Mouse (Mus musculus): ENCODE data around the gene Sec14l1. TPM values are rescaled to one million over a fixed set of nuclear protein-coding genes. Genes with fewer than 3 reads are reported as not detected.

Sec14l1 gene
- total RNA-seq, 2 experiments from 2014 or later: 10.8 to 12.8 TPM

DNA sequence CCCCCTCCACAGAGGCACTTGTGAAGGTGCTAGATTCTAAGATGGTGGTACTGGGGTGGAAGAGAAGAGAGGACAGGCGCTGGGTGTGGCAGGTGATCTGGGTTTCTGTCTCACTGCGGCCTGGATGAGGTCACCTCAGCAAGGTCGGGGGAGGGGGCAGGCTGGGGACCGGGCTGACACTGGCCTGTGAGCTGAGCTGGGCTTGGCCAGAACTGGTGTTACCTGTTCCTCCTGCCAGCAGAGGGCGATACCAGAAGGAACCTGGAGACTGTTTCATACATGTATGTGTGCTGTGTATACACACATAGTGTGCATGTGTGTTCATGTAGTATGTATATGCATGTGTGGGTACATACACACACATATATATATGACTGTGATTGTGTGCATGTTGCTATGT lies 61.3 kb downstream of the Sec14l1 start:
- ATAC-seq (replicated peaks; ENCODE audit: poor library complexity, severe bottlenecking): peak; percentile 49

DNA sequence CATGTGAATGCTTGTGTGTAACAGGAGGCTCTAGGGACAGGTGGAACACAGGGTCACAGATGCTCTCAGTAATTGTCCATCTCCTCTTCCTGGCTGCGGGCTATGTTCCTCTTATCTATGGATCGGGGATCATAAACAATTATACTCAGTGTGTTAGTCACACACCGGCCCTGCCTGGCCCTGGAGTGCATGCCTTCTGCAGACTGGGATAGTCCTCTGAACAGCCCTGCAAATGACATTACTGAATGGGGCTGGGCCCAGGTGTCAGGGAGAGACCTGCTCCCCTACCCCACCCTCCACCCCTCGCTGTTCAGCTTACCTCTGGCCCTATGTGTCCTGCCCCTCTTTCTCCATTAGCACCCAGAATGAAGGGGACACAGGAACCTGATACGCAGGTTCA lies 61.9 kb downstream of the Sec14l1 start:
- no peak for ATAC-seq (replicated peaks; ENCODE audit: poor library complexity, severe bottlenecking)

DNA sequence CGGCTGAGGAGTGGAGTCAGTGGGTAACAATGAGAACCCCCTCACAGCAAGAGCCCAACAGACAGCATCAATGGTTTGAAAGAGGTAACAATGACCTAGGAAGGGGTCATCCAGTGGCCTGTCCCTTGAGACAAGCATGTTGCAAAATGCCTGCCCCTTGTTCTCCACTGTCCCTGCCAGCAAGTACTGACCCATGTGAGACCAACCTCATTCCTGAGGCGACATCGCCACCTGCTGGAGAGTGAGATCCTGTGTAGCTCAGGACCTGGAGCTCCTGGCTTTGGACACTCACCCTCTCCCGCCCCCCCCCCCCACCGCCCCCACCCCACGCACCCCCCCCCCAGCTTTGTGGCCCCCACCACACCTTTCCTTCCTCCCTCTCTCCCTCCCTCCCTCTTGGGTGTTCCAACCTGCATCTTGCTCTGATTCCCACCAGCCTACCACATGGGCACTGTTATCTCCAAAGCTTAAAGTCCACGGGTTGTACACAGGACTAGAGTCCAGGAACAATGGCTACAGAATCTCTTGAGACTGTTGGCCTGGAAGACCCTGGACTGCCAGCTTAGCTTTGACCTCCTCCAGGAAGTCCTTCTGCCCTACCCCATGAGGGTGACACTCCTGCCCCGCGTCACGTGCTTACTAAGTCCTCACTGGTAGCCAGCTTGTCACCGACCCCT lies 62.5 kb downstream of the Sec14l1 start:
- ATAC-seq (replicated peaks; ENCODE audit: poor library complexity, severe bottlenecking): peak; percentile 66

DNA sequence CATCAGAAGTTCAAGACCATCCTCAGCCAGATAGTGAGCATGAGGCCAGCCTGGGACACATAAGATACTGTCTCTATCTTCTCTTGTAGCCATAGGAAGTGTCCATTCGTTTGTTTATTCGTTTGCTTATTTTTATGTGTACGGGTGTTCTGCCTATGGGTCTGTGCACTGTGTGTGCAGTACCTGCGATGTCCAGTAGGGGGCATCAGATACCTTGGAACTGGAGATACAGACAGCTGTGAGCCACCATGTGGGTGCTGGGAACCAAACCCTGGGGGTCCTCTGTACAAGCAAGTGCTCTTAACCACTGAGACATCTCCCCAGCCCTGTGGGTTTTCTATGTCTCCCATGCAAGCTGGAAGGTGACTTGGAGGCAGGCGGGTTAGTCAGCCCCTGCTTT lies 64.9 kb downstream of the Sec14l1 start:
- no peak for ATAC-seq (replicated peaks; ENCODE audit: poor library complexity, severe bottlenecking)

DNA sequence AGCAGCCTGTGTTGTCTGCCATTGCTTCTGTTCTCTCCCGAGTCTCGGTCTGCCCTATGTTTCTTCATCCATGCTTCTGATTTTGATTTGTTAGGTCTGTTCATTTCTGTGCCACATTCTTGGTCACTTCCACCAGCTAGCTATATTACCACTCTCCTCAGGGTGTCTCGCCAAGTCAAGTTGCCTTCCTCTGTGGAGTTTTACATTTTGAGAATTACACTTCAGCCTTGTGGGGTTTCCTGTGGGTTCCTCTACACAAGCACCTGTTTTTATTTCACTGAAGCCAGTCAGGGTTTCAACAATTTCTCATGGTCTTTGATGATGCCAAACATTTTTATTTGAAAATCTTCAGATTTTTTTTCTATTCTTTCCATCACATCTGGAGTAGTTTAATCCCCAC lies 67.8 kb downstream of the Sec14l1 start:
- no peak for ATAC-seq (replicated peaks; ENCODE audit: poor library complexity, severe bottlenecking)

DNA sequence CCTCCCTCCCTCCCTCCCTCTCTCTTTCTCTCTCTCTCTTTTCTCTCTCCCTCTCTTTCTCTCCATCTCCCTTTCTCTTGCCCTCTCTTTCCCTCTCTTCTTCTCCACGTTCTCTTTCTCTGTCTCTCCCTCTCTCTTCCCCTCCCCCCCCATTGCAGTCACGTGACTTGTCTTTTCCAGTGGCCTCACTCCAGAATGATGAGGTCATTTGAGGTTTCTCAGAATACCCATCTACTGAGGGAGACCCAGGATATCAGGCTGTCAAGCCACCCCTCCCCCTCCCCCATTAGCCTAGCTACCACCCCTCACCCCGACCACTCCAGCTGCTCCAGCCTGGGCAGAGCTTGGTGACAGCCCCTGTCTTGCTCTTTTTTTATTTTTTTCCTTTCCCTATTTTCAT lies 68.3 kb downstream of the Sec14l1 start:
- ATAC-seq (replicated peaks; ENCODE audit: poor library complexity, severe bottlenecking): no peak

DNA sequence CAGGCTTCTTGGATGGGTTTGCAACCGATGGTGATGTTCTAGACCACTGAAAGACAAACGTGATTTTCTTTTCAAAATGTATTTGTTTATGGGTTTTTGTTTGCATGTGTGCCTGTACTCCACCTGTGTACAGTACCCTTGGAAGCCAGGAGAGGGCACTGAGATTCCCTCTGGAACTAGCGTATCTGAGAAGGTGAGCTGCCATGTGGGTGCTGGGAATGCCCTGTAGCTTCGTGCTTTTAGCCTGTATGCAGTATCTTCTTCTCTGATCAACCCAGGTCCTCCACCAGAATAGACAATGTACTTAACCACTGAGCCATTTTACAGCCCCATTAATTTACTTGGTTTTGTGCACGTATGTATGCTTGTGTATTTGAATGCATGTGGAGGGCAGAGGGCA lies 68.9 kb downstream of the Sec14l1 start:
- ATAC-seq (replicated peaks; ENCODE audit: poor library complexity, severe bottlenecking): no peak

DNA sequence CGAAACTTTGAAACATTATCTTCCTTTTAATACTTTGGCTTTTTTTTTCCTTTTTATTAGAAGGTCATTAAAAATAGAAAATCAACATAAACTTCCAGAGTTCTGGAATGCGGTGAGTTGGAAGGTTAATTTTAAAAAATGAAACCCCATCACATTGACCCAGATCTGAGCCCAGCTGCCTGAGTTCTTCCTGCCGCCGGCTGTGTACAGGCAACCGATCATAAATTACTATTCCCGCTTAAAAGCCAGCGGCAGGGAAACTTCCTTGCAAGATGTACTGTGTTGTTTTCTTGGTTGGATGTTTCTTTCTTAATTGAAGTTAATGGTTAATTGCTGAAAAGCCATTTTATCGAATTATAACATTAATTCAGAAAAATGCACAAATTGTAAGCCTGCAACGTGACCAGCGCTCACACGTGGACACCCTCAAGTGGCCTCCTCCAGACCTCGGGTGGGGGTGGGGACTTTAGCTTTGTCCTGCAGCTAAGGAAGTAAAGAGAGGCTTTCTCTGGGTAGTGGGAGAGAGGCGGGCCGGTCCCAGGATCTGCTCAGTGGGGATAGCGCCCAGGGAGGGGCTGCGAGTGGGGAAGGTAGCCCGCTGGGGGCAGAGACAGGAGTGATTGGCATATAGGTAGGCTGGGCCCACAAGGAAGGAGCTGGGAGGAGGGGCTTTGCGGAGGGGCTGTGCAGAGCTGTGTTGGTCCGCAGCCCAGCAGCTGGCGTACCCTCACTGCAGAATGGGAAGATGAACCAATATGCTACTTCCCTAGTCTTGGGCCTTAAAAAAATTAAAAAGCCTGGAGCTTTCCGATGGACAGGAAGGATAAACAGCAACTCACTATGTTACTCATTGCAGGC lies 70.3 kb downstream of the Sec14l1 start:
- no peak for ATAC-seq (replicated peaks; ENCODE audit: poor library complexity, severe bottlenecking)

DNA sequence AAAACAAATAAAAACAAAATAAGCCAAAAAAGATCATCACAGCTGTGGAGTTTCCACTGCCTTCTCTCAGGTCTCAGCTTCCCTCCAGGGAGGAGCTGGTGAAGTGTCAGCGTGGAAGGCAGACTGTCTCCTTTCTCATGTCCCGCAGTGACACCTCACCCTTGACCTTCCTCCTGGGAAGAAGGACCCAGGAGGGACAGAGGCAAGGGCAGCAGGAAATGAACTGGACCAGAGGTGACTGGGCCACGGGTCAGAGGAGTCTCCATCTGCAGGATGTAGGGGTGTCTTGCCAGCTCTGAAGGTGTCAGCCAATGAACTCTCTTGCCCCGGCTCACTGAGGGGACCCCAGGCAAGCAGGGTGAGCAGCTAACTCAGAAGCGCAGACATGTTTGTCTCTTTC lies 76.6 kb downstream of the Sec14l1 start:
- ATAC-seq (replicated peaks; ENCODE audit: poor library complexity, severe bottlenecking): no peak

DNA sequence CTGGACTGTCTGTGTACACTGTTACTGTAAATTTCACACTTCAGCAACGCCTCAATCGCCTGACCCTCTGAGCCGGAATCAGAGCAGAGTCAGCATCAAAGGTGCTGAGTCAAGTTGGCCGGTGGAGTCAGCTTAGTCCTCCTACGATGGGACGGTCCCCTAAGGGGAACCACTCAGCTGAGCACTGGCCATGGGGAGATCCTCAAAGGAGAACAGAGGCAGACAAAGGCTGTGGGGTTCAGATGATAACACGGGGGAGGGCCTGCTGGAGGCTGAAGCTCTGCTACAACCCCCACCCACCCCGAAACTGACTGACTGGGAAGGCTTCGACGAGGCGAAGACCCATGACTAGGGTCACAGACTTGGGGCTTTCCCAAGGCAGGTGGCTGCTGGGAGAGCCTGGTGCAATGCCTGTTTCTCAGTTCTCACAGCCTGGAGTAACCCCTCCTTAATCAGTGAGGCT lies 79.5 kb downstream of the Sec14l1 start:
- ATAC-seq (replicated peaks; ENCODE audit: poor library complexity, severe bottlenecking): peak; percentile 8; the same call in 1 of the 2 replicates

DNA sequence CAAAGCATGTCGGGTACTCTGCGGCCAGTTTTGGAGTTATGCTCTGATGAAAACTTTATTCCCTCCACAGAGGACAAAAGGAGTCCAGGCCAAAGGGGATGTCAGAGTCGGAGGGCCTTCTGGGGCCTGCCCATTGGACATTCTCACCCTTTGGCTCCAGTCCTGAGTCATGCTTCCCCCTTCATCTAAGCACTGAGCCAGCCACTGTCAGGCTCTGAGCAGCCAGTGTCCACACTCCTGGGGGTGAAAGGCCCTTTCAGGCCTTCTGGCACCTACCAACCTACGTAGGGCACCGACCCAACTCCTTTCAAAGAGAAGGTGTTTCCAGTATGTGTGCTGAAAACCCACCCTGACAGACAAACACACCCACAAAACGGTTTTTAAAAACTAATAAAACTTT lies 80.6 kb downstream of the Sec14l1 start:
- no peak for ATAC-seq (replicated peaks; ENCODE audit: poor library complexity, severe bottlenecking)

DNA sequence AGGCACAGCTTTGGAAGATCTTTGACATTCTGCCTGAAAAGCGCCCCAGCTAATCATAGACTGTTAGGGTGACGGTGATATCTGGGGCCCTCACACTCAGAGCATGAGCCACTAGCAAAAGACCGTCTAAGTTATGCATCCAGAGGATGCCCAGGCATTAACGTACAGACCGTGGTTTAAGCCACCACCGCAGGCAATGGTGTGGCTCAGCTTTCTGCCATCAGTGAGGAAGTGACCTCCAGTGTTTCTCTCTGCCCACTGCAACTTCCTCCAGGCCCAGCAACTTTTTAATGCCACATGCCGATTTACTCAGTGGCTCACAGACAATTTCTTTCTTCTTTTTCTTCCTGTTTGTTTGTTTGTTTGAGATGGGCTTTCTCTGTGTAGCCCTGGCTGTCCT lies 81.7 kb downstream of the Sec14l1 start:
- ATAC-seq (replicated peaks; ENCODE audit: poor library complexity, severe bottlenecking): peak; percentile 64

DNA sequence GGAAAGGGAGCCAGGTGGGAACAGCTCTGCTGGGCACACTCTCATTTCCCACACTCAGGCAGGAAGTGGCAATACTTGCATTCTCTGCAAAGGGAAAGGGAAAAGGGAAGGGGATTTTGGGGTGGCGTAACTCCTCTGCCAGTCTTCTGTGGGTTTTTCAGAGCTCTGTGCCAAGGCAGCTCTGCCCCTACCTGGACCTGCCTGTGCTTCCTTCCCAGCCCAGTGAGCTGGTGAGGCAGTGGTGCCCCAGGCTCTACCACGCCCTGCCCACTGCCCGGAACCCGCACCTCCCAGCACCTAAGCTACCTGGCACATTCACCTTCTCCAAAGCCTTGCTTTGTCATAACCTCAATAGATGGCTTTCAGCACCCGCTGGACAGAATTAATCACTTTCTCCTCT lies 83.2 kb downstream of the Sec14l1 start:
- ATAC-seq (replicated peaks; ENCODE audit: poor library complexity, severe bottlenecking): peak; percentile 63

DNA sequence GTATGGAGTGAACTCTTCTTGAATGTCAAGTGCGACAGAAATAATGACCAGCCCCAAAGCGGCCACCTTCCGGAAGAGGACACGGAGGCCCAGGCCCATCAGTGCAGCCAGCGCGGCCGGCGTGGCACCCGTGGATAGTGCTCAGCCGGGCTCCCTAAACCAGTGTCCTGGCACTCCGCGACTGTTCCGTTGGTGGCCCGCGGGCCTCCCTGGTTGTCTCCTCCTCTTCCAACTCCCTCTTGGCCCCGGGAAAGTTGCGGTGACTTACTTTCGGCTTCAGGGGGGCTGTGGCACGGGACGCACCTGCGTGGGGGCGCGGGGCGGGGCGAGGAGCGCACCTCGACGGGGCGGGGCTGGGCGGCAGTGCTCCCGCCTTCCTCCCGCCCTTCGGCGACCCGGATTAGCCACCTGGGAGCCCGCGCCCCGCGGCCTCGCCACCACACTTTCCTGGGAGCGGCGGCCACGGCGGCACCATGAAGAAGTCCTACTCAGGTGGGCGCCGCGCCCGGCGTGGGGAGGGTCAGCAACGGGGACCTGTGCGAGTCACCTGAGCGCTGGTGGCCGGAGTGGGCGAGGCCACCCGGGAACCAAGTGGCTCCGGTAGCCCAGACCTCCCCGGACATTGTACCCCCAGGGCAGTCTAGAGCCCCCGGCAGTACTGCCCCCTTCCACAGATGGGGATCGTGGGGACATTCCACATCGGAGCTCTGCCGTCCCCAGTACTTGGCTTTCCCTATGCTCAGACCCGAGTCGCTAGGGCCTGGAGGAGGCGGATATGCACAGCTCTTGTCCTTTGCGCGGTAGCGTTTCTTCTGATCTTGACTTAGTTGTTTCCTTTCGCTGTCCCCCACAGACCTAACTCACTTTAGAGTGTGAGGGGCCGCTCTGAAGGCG lies 84.6 kb downstream of the Sec14l1 start, which contains the start of gene Sept9:
Gene Sept9 (plus strand): TSS at position 380 of the 894 bp plus-strand sequence.
- no peak for ATAC-seq (replicated peaks; ENCODE audit: poor library complexity, severe bottlenecking)

DNA sequence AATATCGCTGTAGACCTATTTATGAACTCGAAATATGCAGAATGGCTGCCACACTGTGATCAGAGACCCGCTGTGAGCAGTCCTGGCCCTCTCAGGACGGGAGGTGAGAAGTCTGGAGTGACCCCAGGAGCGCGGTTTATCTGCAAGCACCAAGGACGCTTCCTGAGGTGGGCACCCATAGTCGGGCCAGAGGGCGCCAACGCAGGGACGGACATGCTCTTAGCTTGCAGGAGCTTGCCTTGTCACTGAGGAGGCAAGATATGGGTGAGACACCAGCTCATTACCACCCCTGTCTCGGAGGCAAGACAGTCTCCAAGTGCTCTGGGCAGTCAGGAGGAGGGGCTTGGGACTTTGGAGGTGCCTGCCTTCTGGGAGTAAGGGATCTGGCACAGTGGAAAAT lies 86.9 kb downstream of the Sec14l1 start:
- no peak for ATAC-seq (replicated peaks; ENCODE audit: poor library complexity, severe bottlenecking)

DNA sequence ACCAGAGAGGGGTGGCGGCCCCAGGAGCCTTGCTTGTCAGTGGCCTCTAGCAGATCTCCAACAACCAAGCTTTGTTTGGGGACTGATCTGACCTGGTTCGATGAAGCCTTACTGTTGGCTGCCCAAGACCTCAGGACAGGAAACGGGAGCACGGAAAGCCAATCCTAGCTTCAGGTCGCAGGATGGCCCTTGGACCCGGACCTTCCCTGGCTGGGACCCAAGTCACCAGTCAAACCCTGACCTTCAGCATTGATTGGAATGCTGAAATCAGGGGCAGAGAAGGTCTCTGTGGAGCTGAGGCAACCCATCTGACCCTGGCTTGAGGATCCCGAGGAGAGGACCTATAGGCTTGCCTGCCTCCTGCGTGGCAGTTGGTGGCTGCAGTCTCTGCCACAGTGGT lies 89.6 kb downstream of the Sec14l1 start:
- ATAC-seq (replicated peaks; ENCODE audit: poor library complexity, severe bottlenecking): no peak

DNA sequence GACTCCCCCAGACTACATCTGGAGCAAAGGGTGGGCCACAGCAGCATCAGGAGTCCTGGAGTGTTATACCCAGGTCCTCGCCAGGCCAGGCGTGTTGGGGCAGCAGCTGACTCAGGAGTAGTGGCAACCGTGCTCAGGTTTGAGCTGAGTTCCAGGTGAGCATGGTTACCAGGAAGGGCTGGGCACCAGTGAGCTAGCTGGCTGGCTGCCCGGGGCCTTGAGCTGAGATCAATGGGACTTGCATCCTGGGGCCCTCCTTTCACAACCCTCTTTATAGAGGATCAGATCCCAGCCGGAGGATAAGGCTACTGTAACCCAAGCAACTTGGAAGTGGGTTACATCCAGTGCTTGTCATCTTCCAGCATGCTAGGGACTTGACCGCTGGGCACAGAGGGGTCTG lies 90.1 kb downstream of the Sec14l1 start:
- ATAC-seq (replicated peaks; ENCODE audit: poor library complexity, severe bottlenecking): no peak

DNA sequence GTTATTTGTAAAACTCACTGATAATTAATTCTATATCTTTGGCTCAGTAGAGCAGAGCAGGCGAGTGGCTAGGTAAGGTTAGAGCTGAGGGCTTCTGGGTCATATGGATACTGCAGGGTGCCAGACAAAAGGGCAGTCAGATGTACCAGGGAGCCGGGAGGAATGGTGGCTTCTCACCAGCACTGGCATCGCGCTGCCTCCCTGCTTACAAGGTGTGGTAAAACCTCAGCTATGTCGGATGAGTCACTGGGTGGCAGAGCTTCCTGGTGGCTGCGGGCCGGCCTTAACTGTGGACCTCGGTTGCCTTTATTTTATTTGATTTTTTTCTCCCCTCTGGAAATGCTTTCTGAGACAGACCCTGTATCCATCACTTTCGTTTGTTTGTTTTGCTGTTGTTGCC lies 90.5 kb downstream of the Sec14l1 start:
- ATAC-seq (replicated peaks; ENCODE audit: poor library complexity, severe bottlenecking): no peak

DNA sequence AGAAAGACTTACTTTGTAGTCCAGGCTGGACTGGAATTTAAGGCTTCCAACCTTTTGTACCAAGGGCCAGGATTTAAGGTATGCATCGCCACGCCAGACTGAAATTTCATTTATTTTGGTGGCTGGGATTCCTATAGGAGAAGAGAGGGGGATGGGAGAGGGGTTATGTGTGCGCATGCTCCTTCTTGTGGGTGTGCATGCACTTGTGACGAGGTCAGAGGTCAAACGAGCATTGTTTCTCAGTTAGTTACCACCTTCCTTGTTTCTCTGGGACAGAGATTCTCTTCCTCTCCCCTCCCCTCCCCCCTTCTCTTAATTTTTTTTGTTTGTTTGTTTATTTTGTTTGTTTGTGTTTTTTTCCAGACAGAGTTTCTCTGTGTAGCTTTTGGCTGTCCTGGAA lies 92.5 kb downstream of the Sec14l1 start:
- ATAC-seq (replicated peaks; ENCODE audit: poor library complexity, severe bottlenecking): no peak

DNA sequence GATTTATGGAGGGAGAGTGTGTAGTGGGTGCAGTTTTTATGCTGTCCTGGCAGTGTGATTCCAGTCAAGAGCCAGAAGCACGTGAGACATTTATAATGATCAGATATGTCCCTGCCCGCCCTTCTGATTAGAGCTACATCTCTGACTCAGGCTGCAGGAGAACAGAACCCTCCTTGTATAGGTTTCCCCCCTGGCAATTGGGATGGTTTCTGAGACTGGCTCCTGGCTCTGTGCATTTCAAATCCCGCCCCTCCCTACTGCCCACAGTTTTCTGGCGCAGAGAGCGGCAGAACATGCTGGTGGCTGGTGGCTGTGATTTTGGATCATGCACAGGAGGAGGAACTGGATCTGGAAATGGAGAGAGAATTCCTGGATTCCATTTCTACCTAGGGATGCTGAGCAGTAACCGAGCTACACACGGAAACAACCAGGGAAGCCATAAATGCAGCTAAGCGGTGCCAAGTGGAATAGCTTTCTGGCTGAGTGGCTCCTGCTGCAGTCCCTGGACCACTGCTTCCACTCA lies 93.2 kb downstream of the Sec14l1 start:
- ATAC-seq (replicated peaks; ENCODE audit: poor library complexity, severe bottlenecking): no peak

Measured in granulocyte monocyte progenitor cell, adult 5-6 weeks (primary cell).